Mouse (Mus musculus): ENCODE results near the gene Natd1. TPM values are rescaled to one million over a fixed set of nuclear protein-coding genes. Genes with fewer than 3 reads are reported as not detected.

The Natd1 gene
- total and polyA plus RNA-seq, 2 experiments = 1.1 to 6.6 TPM

DNA sequence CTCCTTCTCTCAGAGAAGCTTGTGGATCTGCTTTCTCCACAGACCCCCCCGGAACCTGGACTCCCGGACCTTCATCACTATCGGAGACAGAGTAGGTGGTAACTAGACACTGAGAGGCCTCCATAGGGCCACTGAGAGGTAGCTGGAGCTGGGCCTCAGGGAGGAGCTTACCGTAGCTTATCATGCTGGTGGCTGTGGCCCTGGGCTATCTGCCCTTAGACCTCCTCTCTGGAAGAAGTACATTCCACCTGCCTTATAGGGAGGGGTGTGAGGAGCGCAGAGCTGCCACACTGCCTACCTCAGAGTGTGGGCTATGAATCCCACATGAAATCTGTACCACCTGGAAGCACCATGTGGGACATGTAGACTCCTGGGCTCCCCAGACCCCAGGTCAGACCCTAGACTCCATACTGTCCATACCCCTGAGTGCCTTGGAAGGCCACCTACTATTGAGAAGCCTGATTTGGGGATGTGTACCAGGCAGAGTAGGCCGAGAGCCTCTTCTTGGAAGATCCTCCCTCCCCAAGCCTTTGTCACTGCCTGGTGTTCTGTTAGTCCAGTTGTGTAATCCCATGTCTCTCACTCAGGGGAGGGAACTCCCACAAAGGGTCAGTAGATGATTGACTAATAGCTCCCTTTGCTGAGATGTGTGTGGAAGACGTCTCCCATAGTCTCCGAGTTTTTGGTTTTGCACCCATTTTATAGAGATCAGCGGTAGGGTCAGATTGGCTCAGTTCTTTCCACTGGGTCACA, 27.9 kb upstream of the Natd1 start:
- peaks cover 42% of the 10 kb centered on the region for H3K79me2 ChIP-seq (ENCODE audit: control insufficient read depth, insufficient read depth, low read length)
- WGBS = 37% methylated on average over 9 of the region's 9 CpGs

DNA sequence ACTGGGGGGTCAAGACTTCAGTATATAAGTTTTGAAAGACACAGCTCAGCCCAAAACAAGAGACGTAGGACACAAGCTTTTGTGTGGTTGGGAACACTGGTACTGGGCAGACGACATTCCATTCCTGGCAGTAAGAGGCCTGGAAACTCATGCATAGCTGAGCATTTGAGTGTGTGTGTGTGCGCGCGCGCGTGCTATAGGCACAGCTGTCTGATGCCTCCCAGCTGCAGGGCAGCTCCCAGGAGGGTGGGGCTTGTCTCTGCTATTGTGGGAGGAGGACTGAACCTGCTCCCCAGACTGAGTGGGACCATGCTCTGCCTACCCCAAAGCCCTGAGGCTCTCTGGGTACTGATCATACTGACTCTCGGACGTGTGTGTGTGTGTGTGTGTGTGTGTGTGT, 26.8 kb upstream of the Natd1 start:
- Histone ChIP-seq H3K27me3 (ENCODE audit: control insufficient read depth, insufficient read depth, low read length) (no peaks in the 10 kb centered on the region), H3K27ac (replicated peaks; ENCODE audit: insufficient read depth, low read depth, low read length) (peak overlapping the region; percentile 89), H3K79me2 (ENCODE audit: control insufficient read depth, insufficient read depth, low read length) (peaks cover 53% of the 10 kb centered on the region), H3K36me3 (ENCODE audit: control insufficient read depth, insufficient read depth, low read length) (peaks cover 26% of the 10 kb centered on the region), H3K4me3 (ENCODE audit: insufficient read depth, low read depth, low read length) (no peak overlapping the region), H3K4me1 (ENCODE audit: control insufficient read depth, insufficient read depth, low read length) (peaks cover 58% of the 10 kb centered on the region), H3K9ac (ENCODE audit: low read depth, low read length) (peak overlapping the region; percentile 8; the same call in 1 of the 2 replicates)
- WGBS = 56% methylated on average over 9 of the region's 9 CpGs
- TF ChIP-seq POLR2A (IDR thresholded peaks at IDR 0.05; ENCODE audit: extremely low read depth, insufficient read depth, low read length) (no peak), CTCF (IDR thresholded peaks at IDR 0.05; ENCODE audit: low read depth, low read length) (no peak)
- DNase-seq (ENCODE audit: extremely low read depth, low read depth, low spot score) = peak; percentile 14

More for the DNA sequence above, 27.9 kb upstream of the Natd1 start:
- TF ChIP-seq CTCF (IDR thresholded peaks at IDR 0.05; ENCODE audit: low read depth, low read length) = no peak
- TF ChIP-seq POLR2A (IDR thresholded peaks at IDR 0.05; ENCODE audit: extremely low read depth, insufficient read depth, low read length) = no peak
- Histone ChIP-seq H3K9ac (ENCODE audit: low read depth, low read length) (peak overlapping the region; percentile 18), H3K27me3 (ENCODE audit: control insufficient read depth, insufficient read depth, low read length) (no peaks in the 10 kb centered on the region), H3K4me3 (ENCODE audit: insufficient read depth, low read depth, low read length) (no peak overlapping the region), H3K4me1 (ENCODE audit: control insufficient read depth, insufficient read depth, low read length) (peaks cover 47% of the 10 kb centered on the region), H3K36me3 (ENCODE audit: control insufficient read depth, insufficient read depth, low read length) (peaks cover 36% of the 10 kb centered on the region), H3K27ac (replicated peaks; ENCODE audit: insufficient read depth, low read depth, low read length) (peak overlapping the region; percentile 89)
- DNase-seq (ENCODE audit: extremely low read depth, low read depth, low spot score) = peak; percentile 89

DNA sequence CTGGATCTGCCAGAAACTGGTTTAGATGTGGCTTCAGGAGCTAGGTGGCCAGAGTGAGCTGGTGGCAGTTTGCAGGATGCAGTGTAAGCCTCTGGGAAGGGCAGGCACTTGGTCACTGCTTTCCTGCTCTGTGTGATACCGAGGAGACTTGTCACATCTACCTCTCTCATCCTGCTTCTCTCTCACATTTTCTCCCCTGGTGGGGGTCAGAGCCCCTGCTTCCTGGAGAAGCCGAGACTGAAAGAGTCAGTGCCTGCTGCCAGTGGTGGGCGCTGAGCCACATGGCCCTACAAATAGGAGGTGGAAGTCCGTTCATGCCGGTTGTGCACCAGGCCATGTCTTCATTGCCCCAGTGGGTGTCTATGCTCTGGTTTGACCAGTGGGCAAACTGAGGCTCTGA, 26.0 kb upstream of the Natd1 start:
- Histone ChIP-seq H3K9ac (ENCODE audit: low read depth, low read length) (no peak overlapping the region), H3K4me3 (ENCODE audit: insufficient read depth, low read depth, low read length) (no peak overlapping the region), H3K27ac (replicated peaks; ENCODE audit: insufficient read depth, low read depth, low read length) (no peak overlapping the region; the same call in 1 of the 2 replicates), H3K27me3 (ENCODE audit: control insufficient read depth, insufficient read depth, low read length) (no peaks in the 10 kb centered on the region), H3K79me2 (ENCODE audit: control insufficient read depth, insufficient read depth, low read length) (peaks cover 58% of the 10 kb centered on the region), H3K36me3 (ENCODE audit: control insufficient read depth, insufficient read depth, low read length) (peaks cover 19% of the 10 kb centered on the region), H3K4me1 (ENCODE audit: control insufficient read depth, insufficient read depth, low read length) (peaks cover 65% of the 10 kb centered on the region)
- 34% methylated on average over 5 of the region's 5 CpGs for WGBS
- TF ChIP-seq POLR2A (IDR thresholded peaks at IDR 0.05; ENCODE audit: extremely low read depth, insufficient read depth, low read length) (no peak), CTCF (IDR thresholded peaks at IDR 0.05; ENCODE audit: low read depth, low read length) (no peak)
- peak; percentile 29 for DNase-seq (ENCODE audit: extremely low read depth, low read depth, low spot score)

DNA sequence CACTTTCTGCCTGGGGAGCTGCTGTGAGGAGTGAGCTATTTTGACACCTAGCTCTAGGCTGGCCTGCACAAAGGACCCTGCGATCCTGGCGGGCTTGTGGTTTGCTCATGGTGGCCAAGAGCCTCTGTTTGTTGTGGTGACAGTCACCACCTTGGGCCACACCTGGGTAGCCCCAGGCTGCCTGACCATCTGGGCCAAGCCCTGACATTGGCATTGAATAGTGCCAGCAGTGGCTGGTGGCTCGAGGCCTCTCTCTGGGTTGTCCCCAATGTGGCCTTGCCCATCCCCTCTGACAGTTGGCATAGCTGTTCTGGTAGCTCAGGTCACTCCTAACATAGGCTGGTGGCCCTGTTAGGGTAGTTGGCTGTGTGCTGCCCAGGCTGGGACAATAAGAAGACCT, 24.9 kb upstream of the Natd1 start:
- H3K36me3 ChIP-seq (ENCODE audit: control insufficient read depth, insufficient read depth, low read length) = peaks cover 11% of the 10 kb centered on the region
- TF ChIP-seq POLR2A (IDR thresholded peaks at IDR 0.05; ENCODE audit: extremely low read depth, insufficient read depth, low read length) (no peak), CTCF (IDR thresholded peaks at IDR 0.05; ENCODE audit: low read depth, low read length) (no peak)
- no peaks in the 10 kb centered on the region for H3K27me3 ChIP-seq (ENCODE audit: control insufficient read depth, insufficient read depth, low read length)
- no peak overlapping the region for H3K4me3 ChIP-seq (ENCODE audit: insufficient read depth, low read depth, low read length)
- H3K9ac ChIP-seq (ENCODE audit: low read depth, low read length) = no peak overlapping the region
- 9% methylated on average over 3 of the region's 3 CpGs for WGBS
- H3K27ac ChIP-seq (replicated peaks; ENCODE audit: insufficient read depth, low read depth, low read length) = peak overlapping the region; percentile 40
- peaks cover 58% of the 10 kb centered on the region for H3K79me2 ChIP-seq (ENCODE audit: control insufficient read depth, insufficient read depth, low read length)
- DNase-seq (ENCODE audit: extremely low read depth, low read depth, low spot score) = peak; percentile 67
- H3K4me1 ChIP-seq (ENCODE audit: control insufficient read depth, insufficient read depth, low read length) = peaks cover 70% of the 10 kb centered on the region

DNA sequence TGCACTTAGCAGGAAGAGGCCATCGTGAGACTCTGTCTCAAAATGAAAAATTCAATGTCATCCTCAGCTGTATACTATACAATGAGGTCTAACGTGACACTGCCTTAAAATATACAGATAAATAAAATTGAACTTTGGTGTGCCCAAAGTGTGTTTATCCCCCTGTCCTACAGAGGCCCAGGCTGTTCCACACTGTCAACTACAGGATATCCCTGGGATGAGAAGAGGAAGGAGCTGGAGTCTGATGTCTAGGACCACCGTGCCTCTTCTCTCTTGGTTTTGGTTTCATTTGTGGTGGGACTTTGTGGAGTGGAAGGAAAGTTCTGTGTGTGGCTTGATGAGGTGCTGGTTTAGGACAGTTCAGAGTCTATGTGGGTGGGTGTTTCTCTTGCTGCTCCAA, 23.1 kb upstream of the Natd1 start:
- Histone ChIP-seq H3K27ac (replicated peaks; ENCODE audit: insufficient read depth, low read depth, low read length) (peak overlapping the region; percentile 34), H3K4me3 (ENCODE audit: insufficient read depth, low read depth, low read length) (no peak overlapping the region), H3K9ac (ENCODE audit: low read depth, low read length) (no peak overlapping the region), H3K79me2 (ENCODE audit: control insufficient read depth, insufficient read depth, low read length) (peaks cover 56% of the 10 kb centered on the region), H3K4me1 (ENCODE audit: control insufficient read depth, insufficient read depth, low read length) (peaks cover 76% of the 10 kb centered on the region), H3K27me3 (ENCODE audit: control insufficient read depth, insufficient read depth, low read length) (no peaks in the 10 kb centered on the region), H3K36me3 (ENCODE audit: control insufficient read depth, insufficient read depth, low read length) (no peaks in the 10 kb centered on the region)
- no peak for DNase-seq (ENCODE audit: extremely low read depth, low read depth, low spot score)
- WGBS = 22% methylated on average over 3 of the region's 3 CpGs
- no peak for TF ChIP-seq POLR2A (IDR thresholded peaks at IDR 0.05; ENCODE audit: extremely low read depth, insufficient read depth, low read length)
- no peak for TF ChIP-seq CTCF (IDR thresholded peaks at IDR 0.05; ENCODE audit: low read depth, low read length)

DNA sequence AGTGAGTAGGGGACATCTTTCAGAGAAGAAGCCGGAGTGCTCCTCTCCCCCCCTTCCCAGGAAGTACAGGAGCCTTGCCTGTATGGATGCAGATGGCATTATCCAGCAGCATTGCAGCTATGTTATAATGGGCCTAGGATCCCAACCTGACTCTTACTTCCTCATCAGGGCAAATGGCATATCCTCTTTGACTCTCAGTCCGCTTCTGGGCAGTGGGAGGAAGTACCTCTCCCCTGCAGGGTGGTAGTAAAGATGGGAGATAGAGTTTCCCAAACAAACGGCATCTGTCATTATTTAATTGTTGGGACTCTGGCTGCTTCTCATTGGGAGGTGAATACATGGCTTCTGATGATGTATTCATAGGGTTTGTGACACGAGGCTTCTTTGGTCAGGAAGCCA, 21.4 kb upstream of the Natd1 start:
- Histone ChIP-seq H3K27me3 (ENCODE audit: control insufficient read depth, insufficient read depth, low read length) (no peaks in the 10 kb centered on the region), H3K4me1 (ENCODE audit: control insufficient read depth, insufficient read depth, low read length) (peaks cover 64% of the 10 kb centered on the region), H3K9ac (ENCODE audit: low read depth, low read length) (peak overlapping the region; percentile 54), H3K27ac (replicated peaks; ENCODE audit: insufficient read depth, low read depth, low read length) (peak overlapping the region; percentile 97), H3K36me3 (ENCODE audit: control insufficient read depth, insufficient read depth, low read length) (no peaks in the 10 kb centered on the region), H3K4me3 (ENCODE audit: insufficient read depth, low read depth, low read length) (peak overlapping the region; percentile 29; the same call in 1 of the 2 replicates), H3K79me2 (ENCODE audit: control insufficient read depth, insufficient read depth, low read length) (peaks cover 57% of the 10 kb centered on the region)
- WGBS = 34% methylated on average over 4 of the region's 4 CpGs
- DNase-seq (ENCODE audit: extremely low read depth, low read depth, low spot score) = no peak
- TF ChIP-seq CTCF (IDR thresholded peaks at IDR 0.05; ENCODE audit: low read depth, low read length) = no peak
- TF ChIP-seq POLR2A (IDR thresholded peaks at IDR 0.05; ENCODE audit: extremely low read depth, insufficient read depth, low read length) = no peak

Measured in liver, adult 2 months (tissue).